Mouse (Mus musculus): ENCODE data around the gene Fgfr2.

GRCm38 (mm10) chr7:130129359-130129960 is 2993.7 kb downstream of the Fgfr2 start:
- no peak for TF ChIP-seq POLR2AphosphoS2 (IDR thresholded peaks at IDR 0.05; ENCODE audit: insufficient read length, low read depth)
- TF ChIP-seq POLR2A (IDR thresholded peaks at IDR 0.05; ENCODE audit: insufficient read length, low read depth) = no peak
- TF ChIP-seq TCF3 (IDR thresholded peaks at IDR 0.05; ENCODE audit: insufficient read length, low read depth) = no peak
- TF ChIP-seq MAX (IDR thresholded peaks at IDR 0.05; ENCODE audit: low read depth) = no peak
- no peak for TF ChIP-seq E2F4 (IDR thresholded peaks at IDR 0.05; ENCODE audit: insufficient read depth)
- TF ChIP-seq MYOG (IDR thresholded peaks at IDR 0.05; ENCODE audit: control insufficient read depth in 1 of 3, insufficient read depth in 1 of 3, insufficient read length in 2 of 3, low read depth in 2 of 3) = no peak
- TF ChIP-seq CEBPB (IDR thresholded peaks at IDR 0.05; ENCODE audit: insufficient read depth, poor library complexity, severe bottlenecking) = no peak
- no peak for TF ChIP-seq REST (IDR thresholded peaks at IDR 0.05; ENCODE audit: insufficient read depth, insufficient read length)
- TF ChIP-seq USF1 (IDR thresholded peaks at IDR 0.05; ENCODE audit: low read depth) = no peak
